Mouse (Mus musculus) olfactory bulb, adult 2 months (tissue): ENCODE results near the gene Stx17. TPM values are rescaled to one million over a fixed set of nuclear protein-coding genes. Genes with fewer than 3 reads are reported as not detected.

Source experiments
- H3K27ac ChIP-seq: fragments of 200-500 bp; 2 replicates; pipeline ENCODE4 v1.5.1; 2012; ENCODE audit warnings: low read depth, low read length; ENCODE audit not compliant: insufficient read depth
- H3K4me1 ChIP-seq: fragments of 200-500 bp; 2 replicates; pipeline ENCODE4 v1.6.1; 2012; ENCODE audit warnings: low read length; ENCODE audit not compliant: control insufficient read depth, insufficient read depth
- H3K4me3 ChIP-seq: fragments of 200-500 bp; 2 replicates; pipeline ENCODE4 v1.5.1; 2012; ENCODE audit warnings: mild to moderate bottlenecking, low read depth, low read length, moderate library complexity; ENCODE audit not compliant: insufficient read depth
- CTCF ChIP-seq: fragments of 200-500 bp; IDR thresholded peaks from 2 replicates; pipeline ENCODE4 v1.5.1; 2012; ENCODE audit warnings: low read depth, mild to moderate bottlenecking, low read length, moderate library complexity; ENCODE audit not compliant: insufficient read depth
- POLR2A ChIP-seq: fragments of 200-500 bp; IDR thresholded peaks from 2 replicates; pipeline ENCODE4 v1.6.1; 2012; ENCODE audit warnings: mild to moderate bottlenecking, low read depth, low read length, moderate library complexity; ENCODE audit not compliant: insufficient read depth
- WGBS: fragments of 180-500 bp; shearing (Covaris S2); methylation state at CpG from one replicate; pipeline ENCODE4 v1.1.7; 2018; 5-methylcytosine and 5-hydroxymethylcytosine counted together
- polyA plus RNA-seq: library from polyadenylated mRNA; stranded (reverse); fragments of >200 nt; gene quantifications from 2 replicates; pipeline ENCODE4 v1.2.4, GENCODE M21; 2012; ENCODE audit warnings: low replicate concordance; ENCODE audit not compliant: missing spikeins, insufficient read depth, insufficient read length

Gene Stx17
- polyA plus RNA-seq = not detected in 2 replicates

DNA sequence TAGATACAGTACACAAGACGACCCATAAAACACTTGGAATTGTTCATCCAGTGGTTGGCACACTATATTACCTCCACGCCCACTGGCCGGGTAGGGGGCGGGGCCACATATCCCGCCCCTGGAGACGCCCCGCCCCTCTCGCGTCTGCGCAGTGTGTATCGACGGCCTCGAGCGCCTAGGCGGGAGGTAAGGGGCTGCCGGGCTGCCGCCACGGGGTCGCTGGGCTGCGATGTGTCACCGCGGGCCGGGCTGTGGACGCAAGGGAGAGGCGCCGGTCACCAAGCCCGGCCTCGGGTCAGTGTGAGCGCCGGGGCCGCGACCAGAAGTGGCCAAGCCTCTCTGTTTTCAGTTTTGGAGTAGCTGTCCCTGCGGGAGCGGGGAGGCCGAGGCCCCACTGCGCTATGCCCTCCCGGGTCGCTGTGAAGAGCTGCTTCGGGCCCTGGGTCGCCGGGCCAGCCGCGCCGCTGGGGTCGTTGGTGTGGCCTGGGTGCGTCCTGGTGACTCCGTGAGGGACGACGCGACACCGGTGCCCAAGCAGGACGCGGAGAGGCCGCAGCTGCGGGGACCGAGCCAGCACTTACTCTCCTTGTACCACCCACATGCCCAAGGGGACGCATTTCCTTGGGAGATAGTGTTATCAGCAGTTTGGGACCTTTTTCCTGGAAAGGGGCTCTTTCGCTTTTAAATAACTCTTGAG, at the start of gene Stx17:
Stx17 (plus strand) TSS at position 143 of the 697 bp plus-strand sequence.
- Histone ChIP-seq H3K27ac (0 out of 2 replicates have a peak within 1 kb of the TSS, but pooled peaks have one; percentile 1), H3K4me3 (peak within 1 kb of the TSS; percentile 80), H3K4me1 (no peaks in the 10 kb centered on the region)
- TF ChIP-seq CTCF (no peak), POLR2A (peak; percentile 74)
- WGBS = 2% methylated on average over 58 of the region's 58 CpGs

GRCm38 (mm10) chr4:48076693-48077471, 47.8 kb upstream of the Stx17 start:
- Histone ChIP-seq H3K4me1 (peaks cover 4% of the 10 kb centered on the region; the same call in 1 of the 2 replicates), H3K27ac (no peak overlapping the region), H3K4me3 (no peak overlapping the region)
- TF ChIP-seq CTCF (no peak), POLR2A (no peak)
- WGBS = 75% methylated on average over 13 of the region's 13 CpGs

DNA sequence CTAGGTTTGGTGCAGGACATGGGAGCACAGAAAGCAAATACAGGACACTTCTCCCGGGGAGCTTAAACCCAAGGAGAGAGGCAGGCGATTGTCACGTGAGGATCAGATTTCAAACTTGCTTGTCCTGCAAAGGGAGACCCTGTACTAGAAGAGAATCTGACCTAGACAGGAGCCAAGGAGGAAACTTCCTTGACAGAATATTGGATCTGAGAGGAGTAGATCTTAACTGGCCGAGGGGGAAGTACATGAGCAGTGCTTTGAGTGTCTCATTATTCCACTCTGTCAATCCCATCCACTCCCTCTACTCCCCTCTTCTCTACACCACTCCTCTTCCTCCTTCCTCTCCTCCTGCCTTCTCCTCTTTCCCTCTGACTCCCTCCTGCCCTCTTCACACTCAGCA, 46.5 kb upstream of the Stx17 start:
- WGBS = 44% methylated on average over 4 of the region's 4 CpGs
- TF ChIP-seq POLR2A = no peak
- TF ChIP-seq CTCF = no peak

GRCm38 (mm10) chr4:48079285-48080039, 45.3 kb upstream of the Stx17 start:
- WGBS = 65% methylated on average over 8 of the region's 8 CpGs
- no peak overlapping the region for H3K27ac ChIP-seq
- TF ChIP-seq CTCF (no peak), POLR2A (no peak)

More for the DNA sequence above, 46.5 kb upstream of the Stx17 start:
- H3K27ac ChIP-seq = no peak overlapping the region
- H3K4me3 ChIP-seq = no peak overlapping the region
- H3K4me1 ChIP-seq = peaks cover 4% of the 10 kb centered on the region; the same call in 1 of the 2 replicates

GRCm38 (mm10) chr4:48083452-48083851, 41.3 kb upstream of the Stx17 start:
- Histone ChIP-seq H3K4me3 (no peak overlapping the region), H3K27ac (no peak overlapping the region), H3K4me1 (no peaks in the 10 kb centered on the region)
- no peak for TF ChIP-seq CTCF
- no peak for TF ChIP-seq POLR2A
- 86% methylated on average over 4 of the region's 4 CpGs for WGBS

More at GRCm38 (mm10) chr4:48079285-48080039, 45.3 kb upstream of the Stx17 start:
- Histone ChIP-seq H3K4me3 (no peak overlapping the region), H3K4me1 (peaks cover 4% of the 10 kb centered on the region; the same call in 1 of the 2 replicates)

GRCm38 (mm10) chr4:48086609-48087008, 38.1 kb upstream of the Stx17 start:
- TF ChIP-seq POLR2A = no peak
- TF ChIP-seq CTCF = no peak
- H3K27ac ChIP-seq = no peak overlapping the region
- 68% methylated on average over 6 of the region's 6 CpGs for WGBS

DNA sequence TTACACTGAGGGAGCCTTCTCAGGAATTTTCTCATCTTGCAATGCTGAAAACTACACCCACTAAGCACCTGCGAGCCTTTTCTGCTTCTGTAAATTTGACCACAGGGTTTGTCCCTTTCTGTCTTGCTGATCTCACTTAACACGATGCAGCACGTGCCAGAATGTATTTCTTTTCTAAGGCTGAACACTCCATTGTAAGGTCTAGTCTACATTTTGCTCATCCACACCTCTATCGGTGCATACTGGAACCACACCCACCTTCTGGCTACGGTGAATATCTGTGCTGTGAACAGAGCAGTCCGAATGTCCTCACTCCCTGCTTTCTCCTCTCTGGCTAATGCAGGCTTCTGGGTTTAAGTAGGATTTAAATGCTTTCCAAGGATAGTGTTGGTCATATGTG, 37.2 kb upstream of the Stx17 start:
- no peak overlapping the region for H3K4me3 ChIP-seq
- no peak overlapping the region for H3K27ac ChIP-seq
- no peaks in the 10 kb centered on the region for H3K4me1 ChIP-seq
- TF ChIP-seq POLR2A (no peak), CTCF (no peak)
- 85% methylated on average over 6 of the region's 6 CpGs for WGBS

More at GRCm38 (mm10) chr4:48086609-48087008, 38.1 kb upstream of the Stx17 start:
- H3K4me1 ChIP-seq = no peaks in the 10 kb centered on the region
- H3K4me3 ChIP-seq = no peak overlapping the region

DNA sequence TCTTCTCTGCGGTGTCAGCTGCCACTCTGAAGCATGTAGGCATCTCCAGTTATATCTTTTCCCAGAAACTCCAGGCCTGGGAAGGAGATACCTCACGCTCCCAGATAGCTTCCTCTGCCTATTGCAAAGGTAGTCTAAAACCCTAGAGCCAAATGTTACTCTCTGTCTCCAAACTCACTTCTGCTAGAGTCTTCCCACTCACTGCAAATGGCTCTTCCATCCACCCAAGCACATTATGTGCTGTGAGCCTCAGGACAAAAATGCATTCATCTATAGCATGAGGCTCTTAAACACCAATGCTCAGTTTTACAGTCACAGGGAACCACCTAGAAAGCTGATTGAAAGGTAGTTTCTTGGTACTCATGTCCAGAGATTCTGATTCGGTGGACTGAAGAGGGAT, 31.5 kb upstream of the Stx17 start:
- 93% methylated on average over 3 of the region's 3 CpGs for WGBS
- Histone ChIP-seq H3K27ac (no peak overlapping the region), H3K4me3 (no peak overlapping the region), H3K4me1 (no peaks in the 10 kb centered on the region)
- TF ChIP-seq CTCF (no peak), POLR2A (no peak)

- WGBS = 75% methylated on average over 8 of the region's 8 CpGs
- Histone ChIP-seq H3K4me1 (no peaks in the 10 kb centered on the region), H3K4me3 (no peak overlapping the region), H3K27ac (no peak overlapping the region)
- TF ChIP-seq POLR2A (no peak), CTCF (no peak)
Measured at GRCm38 (mm10) chr4:48100217-48100616, 24.5 kb upstream of the Stx17 start.
